Mouse (Mus musculus) C2C12 (cell line): ENCODE measurements around the gene Tet3. TPM values are rescaled to one million over a fixed set of nuclear protein-coding genes. Genes with fewer than 3 reads are reported as not detected.
"Not testable (repeated sequence)": the region's sequence is repeated elsewhere in the genome, so short reads cannot be mapped to it uniquely, and the experiment has no call there.

ENCODE experiments used
- H3K27me3 ChIP-seq: one replicate; pipeline ENCODE4 v1.6.1; 2011; ENCODE audit not compliant: control insufficient read depth, insufficient read depth, insufficient read length
- H3K36me3 ChIP-seq: one replicate; pipeline ENCODE4 v1.6.1; 2011; ENCODE audit not compliant: control insufficient read depth, insufficient read depth
- H3K4me3 ChIP-seq: one replicate; pipeline ENCODE4 v1.5.1; 2011; ENCODE audit warnings: mild to moderate bottlenecking, control low read depth; ENCODE audit not compliant: poor library complexity, insufficient read depth, severe bottlenecking
- H3K79me2 ChIP-seq: one replicate; pipeline ENCODE4 v1.6.1; 2011; ENCODE audit not compliant: control insufficient read depth, insufficient read depth
- H3K79me3 ChIP-seq: one replicate; pipeline ENCODE4 v1.6.1; 2011; ENCODE audit warnings: low read depth, control low read depth
- H3ac ChIP-seq: one replicate; pipeline ENCODE3; 2011; ENCODE audit warnings: low read depth; ENCODE audit not compliant: control insufficient read depth, insufficient read length
- CEBPB ChIP-seq: IDR thresholded peaks from one replicate; pipeline ENCODE4 v1.6.1; 2011; ENCODE audit warnings: low read depth, mild to moderate bottlenecking, control low read depth, moderate library complexity
- CTCF ChIP-seq: IDR thresholded peaks from one replicate; pipeline ENCODE4 v1.5.1; 2011; ENCODE audit not compliant: control insufficient read depth, insufficient read depth, insufficient read length
- FOSL1 ChIP-seq: IDR thresholded peaks from one replicate; pipeline ENCODE4 v1.8.0; 2011; ENCODE audit warnings: mild to moderate bottlenecking, low read length; ENCODE audit not compliant: poor library complexity, insufficient read depth, severe bottlenecking
- MAX ChIP-seq: IDR thresholded peaks from one replicate; pipeline ENCODE4 v1.6.1; 2011; ENCODE audit warnings: mild to moderate bottlenecking, control low read depth
- MYOD1 ChIP-seq: IDR thresholded peaks from one replicate; pipeline ENCODE4 v1.6.1; 2011; ENCODE audit warnings: low read depth; ENCODE audit not compliant: control insufficient read depth, insufficient read length
- MYOG ChIP-seq: IDR thresholded peaks from one replicate; pipeline ENCODE4 v1.6.1; 2011; ENCODE audit not compliant: control insufficient read depth, insufficient read length; ENCODE audit errors: extremely low read depth
- USF1 ChIP-seq: IDR thresholded peaks from one replicate; pipeline ENCODE4 v1.6.1; 2011; ENCODE audit warnings: low read depth, mild to moderate bottlenecking, control low read depth, moderate library complexity
- polyA plus RNA-seq: library from polyadenylated mRNA; unstranded; fragments of >200 nt; fragmentation: generic; extraction: Trizol; gene quantifications from one replicate; pipeline ENCODE4 v1.2.1, GENCODE M21; 2012; ENCODE audit warnings: missing spikeins

Gene Tet3
- polyA plus RNA-seq, 1 experiment: 6.0 TPM

DNA sequence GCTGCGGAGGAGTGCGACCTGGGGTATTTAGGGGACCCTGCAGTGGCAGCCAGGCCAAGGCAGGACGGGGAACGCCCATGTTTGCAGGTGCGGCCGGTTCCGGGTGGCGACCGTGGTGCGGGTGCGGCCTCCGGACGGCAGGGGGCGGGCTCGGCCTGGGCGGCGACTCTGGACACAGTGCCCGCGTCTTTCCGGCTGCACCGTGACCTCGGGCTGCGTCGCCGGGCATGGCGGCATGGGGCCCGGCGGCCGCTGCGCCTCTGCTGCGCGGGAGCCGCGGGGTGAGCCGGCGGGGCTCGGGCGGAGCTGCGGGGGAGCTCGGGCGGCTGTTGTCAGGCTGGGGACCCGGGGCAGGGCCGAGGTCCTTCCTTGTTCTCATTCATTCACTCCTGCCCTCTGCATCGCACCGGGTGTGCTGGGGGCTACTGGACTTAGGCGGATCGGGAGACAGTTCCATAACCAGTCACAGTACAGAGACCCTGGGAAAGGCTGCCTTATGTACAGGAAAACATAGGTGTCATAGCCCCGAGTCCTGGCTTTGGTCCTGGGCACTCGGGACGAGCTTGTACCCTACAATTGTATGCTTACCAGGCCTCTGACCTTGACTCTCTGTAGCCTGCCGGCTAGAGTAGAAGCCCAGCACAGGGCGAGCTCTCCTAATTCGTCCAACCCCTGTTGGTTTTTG is 109.5 kb downstream of the Tet3 start:
- H3ac ChIP-seq: peak overlapping the region; percentile 93
- TF ChIP-seq MAX: peak; percentile 77
- TF ChIP-seq MYOD1: no peak
- TF ChIP-seq CTCF: peak; percentile 100
- H3K36me3 ChIP-seq: peaks cover 17% of the 10 kb centered on the region
- H3K27me3 ChIP-seq: no peaks in the 10 kb centered on the region
- H3K4me3 ChIP-seq: peak overlapping the region; percentile 72
- peaks cover 20% of the 10 kb centered on the region for H3K79me2 ChIP-seq
- H3K79me3 ChIP-seq: peaks cover 2% of the 10 kb centered on the region

DNA sequence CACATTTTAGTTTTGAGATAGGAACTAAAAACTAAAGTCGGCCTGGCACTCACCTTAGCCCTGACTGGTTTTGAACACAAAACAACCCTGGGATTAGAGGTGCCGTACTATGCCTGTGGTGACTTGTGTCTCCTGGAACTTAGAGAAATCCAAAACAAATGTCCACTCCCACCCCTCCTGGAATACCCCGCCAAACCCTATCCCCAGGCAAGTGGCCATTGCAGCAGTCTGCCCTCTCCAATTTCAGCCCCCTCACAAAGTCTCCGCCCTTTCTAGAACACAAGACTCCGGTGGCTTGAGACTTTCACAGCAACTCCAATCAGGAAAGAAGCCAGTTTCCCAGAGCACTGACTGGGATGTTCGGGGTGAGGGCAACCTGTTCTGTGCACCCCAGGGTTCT is 110.0 kb downstream of the Tet3 start, which contains the start of gene Bola3:
TSS of gene Bola3 (plus strand) at position 275 of the 400 bp plus-strand sequence.
- H3K36me3 ChIP-seq: peaks cover 15% of the 10 kb centered on the region
- peak within 1 kb of the TSS; percentile 72 for H3K4me3 ChIP-seq
- peak within 1 kb of the TSS; percentile 93 for H3ac ChIP-seq
- peaks cover 20% of the 10 kb centered on the region for H3K79me2 ChIP-seq
- peaks cover 2% of the 10 kb centered on the region for H3K79me3 ChIP-seq
- TF ChIP-seq CTCF (no peak), MYOD1 (no peak), FOSL1 (no peak), CEBPB (no peak), MAX (no peak), MYOG (no peak), USF1 (no peak)
- H3K27me3 ChIP-seq: no peaks in the 10 kb centered on the region

DNA sequence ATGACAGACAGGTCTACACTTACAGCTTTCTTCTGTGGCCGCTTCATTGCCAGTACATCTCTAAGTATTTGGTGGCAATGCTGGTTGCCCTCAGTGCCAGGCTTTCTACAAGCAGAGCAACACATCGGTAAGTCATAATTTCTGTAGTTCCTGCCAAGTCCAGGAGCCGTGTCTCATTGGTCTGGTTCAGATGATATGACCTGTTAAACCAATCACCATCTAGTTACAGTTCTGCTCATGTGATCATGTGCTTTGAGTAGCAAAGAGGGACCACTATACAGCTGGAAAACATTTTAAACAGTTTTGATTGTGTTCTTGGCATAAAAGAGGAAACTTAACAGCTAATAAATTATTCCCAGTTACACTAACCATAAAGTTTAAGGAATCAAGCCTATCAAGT is 111.0 kb downstream of the Tet3 start:
- Histone ChIP-seq H3K79me2 (peaks cover 22% of the 10 kb centered on the region), H3ac (no peak overlapping the region), H3K4me3 (no peak overlapping the region), H3K36me3 (peaks cover 12% of the 10 kb centered on the region), H3K27me3 (no peaks in the 10 kb centered on the region), H3K79me3 (peaks cover 2% of the 10 kb centered on the region)
- TF ChIP-seq FOSL1 (no peak), MAX (no peak), USF1 (no peak), MYOG (no peak), MYOD1 (no peak), CEBPB (no peak), CTCF (no peak)

DNA sequence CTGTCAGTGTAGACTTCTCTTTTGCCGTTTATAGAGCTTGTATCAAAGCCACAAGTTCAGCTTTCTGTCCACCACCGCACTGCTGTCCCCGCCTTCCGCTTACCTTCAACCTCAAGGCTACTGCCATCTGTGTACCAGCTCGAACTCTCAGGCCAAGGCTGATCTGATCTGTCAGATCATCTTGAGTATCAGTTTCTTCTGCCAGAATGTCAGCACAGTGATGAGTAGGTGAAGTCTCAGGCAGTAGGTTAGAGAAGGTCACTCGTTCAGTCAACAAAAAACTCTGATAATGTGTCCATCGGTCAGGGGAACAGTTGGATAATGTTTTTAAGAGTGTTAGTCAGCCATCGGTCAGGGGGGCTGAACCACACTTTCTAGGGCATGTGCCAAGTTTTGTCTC is 113.6 kb downstream of the Tet3 start:
- H3K36me3 ChIP-seq: peaks cover 37% of the 10 kb centered on the region
- not testable (repeated sequence) for H3K27me3 ChIP-seq, H3K4me3 ChIP-seq, H3K79me3 ChIP-seq, H3ac ChIP-seq
- H3K79me2 ChIP-seq: peaks cover 23% of the 10 kb centered on the region

DNA sequence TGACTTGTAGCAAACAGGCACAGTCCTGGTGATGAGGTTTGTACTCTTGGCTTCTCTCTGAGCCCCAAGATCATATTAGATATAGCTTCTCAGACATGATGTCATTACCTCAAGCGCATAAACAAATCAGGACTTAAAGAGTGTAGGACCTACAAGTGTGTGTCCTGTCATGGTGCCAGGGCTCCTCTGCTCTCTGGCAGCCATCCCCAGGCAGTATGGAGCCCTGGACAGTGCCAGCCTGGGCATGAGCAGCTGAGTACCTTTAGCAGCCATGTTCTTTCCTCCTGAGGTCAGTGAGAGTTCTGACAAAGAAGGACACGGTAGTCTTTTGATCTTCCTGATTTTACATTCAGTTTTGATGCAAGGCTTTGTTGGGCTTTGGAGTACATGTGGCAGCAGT is 115.9 kb downstream of the Tet3 start:
- no peak overlapping the region for H3K4me3 ChIP-seq
- TF ChIP-seq USF1 (no peak), MAX (no peak), CTCF (no peak), CEBPB (no peak), FOSL1 (no peak), MYOG (no peak), MYOD1 (no peak)
- H3K79me3 ChIP-seq: no peaks in the 10 kb centered on the region
- H3K27me3 ChIP-seq: no peaks in the 10 kb centered on the region
- H3K79me2 ChIP-seq: peaks cover 15% of the 10 kb centered on the region
- no peak overlapping the region for H3ac ChIP-seq
- H3K36me3 ChIP-seq: peaks cover 58% of the 10 kb centered on the region

DNA sequence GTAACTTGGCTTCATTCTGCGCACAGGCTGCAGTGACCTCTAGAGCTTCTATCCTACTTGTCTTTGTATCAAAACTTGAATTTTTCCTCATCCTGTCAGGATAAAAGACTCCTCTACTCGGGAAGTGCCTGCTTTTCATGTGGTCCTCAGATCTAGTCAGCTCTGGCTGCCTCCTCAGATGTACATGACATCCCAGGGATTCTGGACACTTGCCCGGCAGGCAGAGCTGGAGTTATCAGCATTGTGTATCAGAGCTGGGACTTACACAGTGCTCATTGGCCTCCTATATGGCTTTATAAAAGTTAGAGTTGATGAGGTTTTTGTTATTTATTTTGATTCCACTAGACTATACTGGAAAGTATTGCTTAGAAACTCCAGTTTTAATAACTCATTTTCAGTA is 117.5 kb downstream of the Tet3 start:
- H3ac ChIP-seq: no peak overlapping the region
- TF ChIP-seq MYOG (no peak), MAX (no peak), CTCF (no peak), MYOD1 (no peak), FOSL1 (no peak), CEBPB (no peak), USF1 (no peak)
- no peaks in the 10 kb centered on the region for H3K79me3 ChIP-seq
- no peaks in the 10 kb centered on the region for H3K27me3 ChIP-seq
- peaks cover 15% of the 10 kb centered on the region for H3K79me2 ChIP-seq
- peaks cover 69% of the 10 kb centered on the region for H3K36me3 ChIP-seq
- H3K4me3 ChIP-seq: no peak overlapping the region
